Mouse (Mus musculus): ENCODE results near the gene Ecm2.

DNA sequence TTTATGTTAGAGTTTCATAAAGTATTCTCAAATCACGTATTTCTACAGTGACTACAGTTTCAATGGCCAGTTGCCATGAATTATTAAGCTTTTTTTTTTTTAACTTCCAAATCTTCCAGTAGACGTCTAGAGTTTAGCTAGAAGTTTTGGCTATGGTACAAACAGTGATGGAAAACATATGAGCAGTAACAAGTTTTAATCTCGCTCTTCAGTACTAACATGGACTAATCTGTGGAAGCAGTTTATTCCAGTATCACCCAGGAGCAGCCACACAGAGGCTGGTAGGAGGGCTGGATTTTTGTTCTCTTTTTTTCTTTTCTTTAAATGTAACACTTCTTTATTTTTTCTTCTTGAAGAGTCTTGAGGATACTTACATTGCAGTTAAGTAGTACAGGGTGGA lies 39.7 kb downstream of the Ecm2 start, which contains the start of gene Aspn:
- TF ChIP-seq GATA1 (IDR thresholded peaks at IDR 0.05; ENCODE audit: low read length) (no peak), TAL1 (IDR thresholded peaks at IDR 0.05; ENCODE audit: low read length) (no peak)
